Mouse (Mus musculus) heart, postnatal 36 days (tissue): ENCODE measurements around the gene Pax6. TPM values are rescaled to one million over a fixed set of nuclear protein-coding genes. Genes with fewer than 3 reads are reported as not detected.

ENCODE experiments used
- DNase-seq, 2 experiments: peaks; one replicate each; pipeline ENCODE4 v3.0.0; 2021 to 2022
- intact Hi-C: fragments of 180-260 bp; cut with DNase I; formaldehyde crosslinking; loops from one replicate; pipeline ENCODE4 v1.15.1; 2025
- total RNA-seq, 2 experiments: library from RNA; stranded (reverse); gene quantifications; 2 replicates each; pipeline ENCODE4 v1.2.3; 2021

Pax6 gene
- total RNA-seq, 2 experiments from 2014 or later: not detected

GRCm38 (mm10) chr2:105705320-105705719 lies 36.6 kb downstream of the Pax6 start:
- DNase-seq: no peak

GRCm38 (mm10) chr2:105709126-105709525 lies 40.4 kb downstream of the Pax6 start:
- no peak for DNase-seq
- intact Hi-C loops: no loop called here

More at GRCm38 (mm10) chr2:105705320-105705719, 36.6 kb downstream of the Pax6 start:
- intact Hi-C loops: no loop called here

DNA sequence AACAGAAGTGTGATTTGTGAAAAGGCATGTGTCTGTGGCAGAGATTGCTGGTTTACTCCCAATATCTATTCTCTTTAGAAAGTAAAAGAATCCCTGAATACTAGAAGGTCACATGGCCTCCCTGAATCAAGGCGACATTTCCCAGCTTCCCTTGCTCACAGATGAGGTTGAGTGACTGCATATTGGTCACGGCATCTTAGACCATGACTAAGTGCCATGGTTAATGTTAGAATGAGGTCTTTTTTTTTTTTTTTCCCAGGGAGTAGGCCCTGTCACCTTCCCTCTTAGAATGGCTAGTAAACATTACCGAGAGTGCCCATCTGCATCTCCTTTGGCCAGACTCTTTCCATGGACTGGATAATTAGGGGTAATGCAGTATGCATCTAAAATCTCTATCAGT lies 41.8 kb downstream of the Pax6 start:
- DNase-seq: no peak
- intact Hi-C loops: no loop called here

DNA sequence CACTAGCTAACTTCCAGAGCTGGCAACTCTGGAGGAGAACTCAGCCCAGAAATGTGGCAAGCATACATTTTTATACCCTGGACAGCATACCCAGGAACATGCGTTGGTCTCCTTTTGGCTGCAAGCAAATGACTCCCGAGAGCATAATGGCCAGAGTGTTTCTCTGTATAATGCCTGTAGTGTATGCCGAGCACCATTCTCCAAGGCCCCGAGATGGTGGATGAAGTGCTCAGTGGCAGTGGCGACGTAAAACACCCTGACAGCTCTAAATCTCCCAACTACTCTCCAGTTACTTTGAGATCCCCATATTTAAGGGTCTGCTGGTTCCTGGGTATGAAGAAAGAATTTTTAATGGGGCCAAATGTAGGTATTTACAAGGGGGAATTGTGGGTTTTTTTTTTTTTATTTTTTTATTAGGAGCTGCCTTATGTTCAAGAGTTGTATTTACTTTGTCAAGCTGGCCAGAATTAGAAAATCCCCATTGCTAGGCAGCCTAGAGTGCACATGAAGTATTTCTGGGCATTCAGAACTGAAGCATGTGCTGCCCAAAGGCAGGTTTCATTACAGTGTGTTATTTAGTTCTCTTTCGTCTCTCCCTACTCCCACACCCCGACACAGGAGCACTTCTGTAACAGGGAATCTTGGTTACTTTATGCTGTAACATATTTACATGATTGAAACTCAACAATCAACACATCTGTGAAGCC lies 46.9 kb downstream of the Pax6 start:
- no peak for DNase-seq

DNA sequence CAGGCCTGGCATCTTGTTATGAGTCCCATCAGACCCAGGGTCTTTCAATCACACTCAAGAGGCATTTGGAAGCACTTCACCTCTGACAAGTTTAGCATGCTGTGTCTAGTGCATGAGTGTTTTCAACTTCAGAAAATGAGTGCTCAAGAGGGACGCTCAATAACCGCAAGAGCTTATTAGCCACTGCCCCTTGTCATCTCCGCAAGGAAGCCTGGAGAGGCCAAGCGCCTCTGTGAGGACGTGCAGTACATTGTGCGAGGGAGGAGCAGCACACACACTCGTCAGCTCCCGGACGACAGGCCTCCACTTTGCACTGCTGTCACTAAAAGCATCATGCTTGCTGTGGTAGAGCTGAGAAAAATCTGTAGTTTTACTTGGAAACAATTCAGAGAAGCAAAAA lies 58.0 kb downstream of the Pax6 start:
- intact Hi-C loops: no loop called here
- no peak for DNase-seq

More for the DNA sequence above, 46.9 kb downstream of the Pax6 start:
- intact Hi-C loops: no loop called here

GRCm38 (mm10) chr2:105730704-105731103 lies 62.0 kb downstream of the Pax6 start:
- no peak for DNase-seq
- intact Hi-C loops: no loop called here

DNA sequence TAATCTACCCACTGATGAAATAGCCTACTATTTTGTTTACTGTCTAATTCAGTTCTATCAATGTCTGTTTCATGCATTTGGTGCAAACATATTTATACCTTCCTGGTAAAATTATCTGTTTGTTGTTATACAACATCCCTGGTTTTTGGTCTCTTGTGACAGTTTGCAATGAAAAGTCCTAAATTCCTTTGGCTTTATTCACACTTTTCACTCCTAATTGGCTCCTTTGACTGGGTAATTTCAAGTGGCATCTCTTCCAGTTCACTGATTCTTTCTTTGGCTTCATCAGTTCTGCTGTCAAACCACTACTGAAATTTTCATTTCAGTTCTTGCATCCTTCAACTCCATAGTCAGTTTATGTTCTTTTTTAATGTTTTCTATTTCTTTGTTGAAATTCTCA lies 67.5 kb downstream of the Pax6 start:
- no peak for DNase-seq
- intact Hi-C loops: no loop called here

DNA sequence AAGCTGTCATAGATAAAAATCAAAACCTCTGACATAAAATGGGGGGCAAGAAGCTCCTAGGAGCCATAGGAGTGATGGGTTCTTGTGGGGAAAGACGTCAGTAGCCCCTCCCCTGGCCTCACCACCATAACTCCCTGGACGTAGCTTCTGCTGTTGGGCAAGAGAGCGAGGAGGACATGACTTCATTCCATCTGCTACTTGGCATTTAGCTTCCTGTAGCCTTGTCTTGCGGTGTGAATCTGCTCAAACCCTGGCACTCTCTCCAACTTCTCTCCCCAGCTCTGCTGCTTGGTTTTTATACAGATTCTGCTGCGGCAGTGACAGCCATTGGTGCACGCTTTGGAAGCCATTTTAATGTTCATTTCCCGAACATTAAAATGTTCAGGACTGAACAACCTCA lies 78.2 kb downstream of the Pax6 start:
- no peak for DNase-seq
- intact Hi-C loops: no loop called here

Other genes starting within 250 kb of the Pax6 start
- 10 to 100 TPM; 10.4 to 13.8 TPM for gene Elp4, start 235.7 kb downstream of the Pax6 start, total RNA-seq
- 100 to 1,000 TPM in 1 of 2 experiments, 10 to 100 TPM in 1; 98.7 to 101 TPM for gene Immp1l, start 235.7 kb downstream of the Pax6 start, total RNA-seq